Mouse (Mus musculus): ENCODE measurements around the gene Fgfr3.
A peak's percentile ranks its signal among the peaks of the same experiment; 100 is the strongest.

The Fgfr3 gene

DNA sequence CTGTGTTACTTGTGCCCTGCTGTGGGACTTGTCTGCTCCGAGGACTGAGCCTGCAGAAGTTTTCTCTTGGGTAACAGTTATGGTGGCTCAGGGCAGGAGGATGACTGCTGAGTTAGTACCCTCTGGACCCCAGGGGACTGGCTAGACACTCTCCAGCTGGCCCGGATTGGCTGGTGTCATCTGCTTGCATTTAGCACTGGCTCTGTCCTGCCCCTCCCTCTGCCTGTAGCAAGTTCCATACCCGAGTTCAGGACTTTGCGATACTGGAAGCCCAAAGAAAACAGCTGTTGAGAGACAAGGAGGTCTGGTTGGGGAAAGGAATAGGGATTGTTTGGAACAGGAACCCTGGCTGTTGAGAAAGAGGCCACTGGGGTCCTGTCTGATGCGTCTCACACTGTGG lies 9.0 kb downstream of the Fgfr3 start:
- DNase-seq (ENCODE audit: low spot score), result no peak

DNA sequence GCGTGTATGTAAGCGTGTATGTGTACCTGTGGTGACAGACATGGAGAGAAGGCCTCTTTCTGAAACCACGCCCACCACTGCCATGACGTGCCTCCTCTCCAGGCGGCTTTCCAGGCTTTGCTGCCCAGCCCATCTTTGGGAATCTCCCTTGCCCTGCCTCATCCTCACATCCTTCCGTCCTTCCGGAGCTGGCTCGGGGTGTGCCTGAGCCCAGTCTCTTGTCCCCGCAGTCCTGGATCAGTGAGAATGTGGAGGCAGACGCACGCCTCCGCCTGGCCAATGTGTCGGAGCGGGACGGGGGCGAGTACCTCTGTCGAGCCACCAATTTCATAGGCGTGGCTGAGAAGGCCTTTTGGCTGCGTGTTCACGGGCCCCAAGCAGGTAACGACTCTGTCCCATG lies 9.6 kb downstream of the Fgfr3 start:
- no peak for DNase-seq (ENCODE audit: low spot score)

DNA sequence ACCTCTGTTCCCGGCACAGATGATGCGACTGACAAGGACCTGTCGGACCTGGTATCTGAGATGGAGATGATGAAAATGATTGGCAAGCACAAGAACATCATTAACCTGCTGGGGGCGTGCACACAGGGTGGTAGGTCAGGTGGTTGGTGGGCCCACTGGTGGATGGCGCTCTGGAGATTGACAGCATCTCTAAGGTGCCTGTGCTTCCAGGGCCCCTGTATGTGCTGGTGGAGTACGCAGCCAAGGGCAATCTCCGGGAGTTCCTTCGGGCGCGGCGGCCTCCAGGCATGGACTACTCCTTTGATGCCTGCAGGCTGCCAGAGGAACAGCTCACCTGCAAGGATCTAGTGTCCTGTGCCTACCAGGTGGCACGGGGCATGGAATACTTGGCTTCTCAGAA lies 12.4 kb downstream of the Fgfr3 start:
- DNase-seq (ENCODE audit: low spot score), result no peak

DNA sequence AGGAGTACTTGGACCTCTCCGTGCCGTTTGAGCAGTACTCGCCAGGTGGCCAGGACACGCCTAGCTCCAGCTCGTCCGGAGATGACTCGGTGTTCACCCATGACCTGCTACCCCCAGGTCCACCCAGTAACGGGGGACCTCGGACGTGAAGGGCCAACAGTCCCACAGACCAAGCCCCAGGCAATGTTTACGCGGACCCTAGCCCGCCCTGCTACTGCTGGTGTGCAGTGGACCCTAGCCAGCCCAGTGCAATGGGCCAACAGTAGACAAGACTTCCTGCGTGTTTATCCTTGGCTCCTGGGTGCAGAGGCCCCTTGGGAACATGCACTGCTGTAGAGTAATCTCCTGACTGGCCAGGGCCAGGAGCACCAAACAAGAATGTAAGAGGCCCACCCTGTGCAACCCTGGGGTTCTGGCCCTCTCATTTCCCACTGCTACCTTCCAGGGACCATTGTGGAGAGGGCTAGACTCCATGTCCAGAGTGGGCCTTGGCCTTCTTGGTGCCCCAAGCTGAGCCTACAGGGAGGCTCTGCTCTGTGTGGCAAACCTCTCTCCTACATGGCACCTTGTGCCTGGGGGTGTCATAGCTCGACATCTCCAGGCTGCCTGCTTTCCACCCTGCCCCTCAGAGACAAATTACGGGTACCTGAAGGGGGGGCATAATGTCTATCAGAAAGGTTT lies 14.1 kb downstream of the Fgfr3 start:
- DNase-seq (ENCODE audit: low spot score), result no peak

DNA sequence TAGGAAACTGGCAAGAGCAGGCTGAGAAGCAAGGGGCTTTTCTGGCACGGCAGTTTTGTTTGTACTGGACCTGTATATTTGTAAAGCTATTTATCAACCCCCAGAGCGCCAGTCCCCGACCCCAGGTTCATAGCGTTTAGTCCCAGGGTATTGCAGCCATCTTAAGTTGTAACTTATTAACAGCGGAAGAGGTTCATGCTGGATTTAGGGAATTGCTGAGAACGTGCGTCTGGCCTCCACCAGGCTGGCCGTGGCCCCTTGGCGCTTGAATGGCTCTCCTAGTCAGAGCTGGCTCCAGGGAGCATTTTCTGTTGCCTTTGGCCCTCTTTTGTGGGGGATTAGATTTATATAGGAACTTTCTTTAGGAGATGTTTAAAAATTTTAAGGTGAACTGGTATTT lies 14.8 kb downstream of the Fgfr3 start:
- no peak for DNase-seq (ENCODE audit: low spot score)

DNA sequence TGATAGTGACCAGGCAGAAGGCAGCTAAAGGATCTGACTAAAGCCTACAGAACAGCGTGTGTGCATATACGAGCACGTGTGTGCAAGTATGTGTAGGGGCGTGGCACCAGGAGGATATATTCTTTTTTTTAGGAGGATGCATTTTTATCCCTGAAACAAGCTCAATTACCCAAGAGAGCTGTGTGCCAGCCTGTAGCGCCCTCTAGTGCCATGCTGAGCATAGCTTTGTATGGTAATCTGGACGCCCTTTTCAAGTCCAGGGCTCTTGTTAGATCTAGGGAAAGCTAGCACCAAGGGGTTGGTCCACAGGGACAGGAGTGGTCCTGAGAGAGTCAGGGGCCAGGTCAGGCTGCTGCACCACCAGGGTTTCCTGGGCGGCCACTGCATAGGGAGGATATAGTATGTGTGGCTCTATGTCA lies 16.4 kb downstream of the Fgfr3 start:
- DNase-seq (ENCODE audit: low spot score), result no peak

DNA sequence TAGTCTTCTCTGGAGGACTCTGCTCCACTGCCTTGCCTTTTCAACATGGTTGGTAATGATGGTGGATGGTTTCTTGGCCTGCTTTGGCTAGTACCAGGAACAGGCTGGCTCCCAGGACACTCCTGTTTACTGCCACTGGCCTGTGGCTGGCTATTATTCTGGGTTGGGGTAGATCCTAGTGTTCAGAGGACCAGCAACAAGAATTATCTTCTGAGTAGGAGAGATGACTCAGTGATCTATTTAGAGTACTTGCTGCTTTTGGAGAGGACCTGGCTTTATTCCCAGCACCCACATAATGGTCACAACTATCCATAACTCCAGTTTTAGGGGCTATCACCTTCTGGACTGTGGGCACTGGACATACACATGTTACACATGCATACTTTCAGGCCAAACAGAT lies 16.9 kb downstream of the Fgfr3 start:
- no peak for DNase-seq (ENCODE audit: low spot score)

DNA sequence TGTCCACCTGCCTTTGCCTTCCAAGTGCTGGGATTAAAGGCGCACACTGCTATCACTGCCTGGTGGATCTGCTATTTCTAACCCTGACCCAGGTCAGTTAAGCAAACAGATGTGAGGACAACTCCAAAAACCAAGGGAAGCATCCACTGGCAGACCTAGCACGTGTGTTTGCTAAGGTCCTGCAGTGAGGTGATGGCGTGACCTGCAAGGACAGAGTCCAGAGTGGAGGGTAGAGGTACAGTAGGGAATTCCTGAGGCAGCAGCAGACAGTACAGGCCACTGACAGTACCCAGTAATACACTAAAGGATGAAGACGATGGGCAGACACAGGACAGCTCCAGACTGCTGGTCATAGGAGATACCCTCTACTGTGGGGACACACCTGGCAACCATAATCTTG lies 19.1 kb downstream of the Fgfr3 start:
- DNase-seq (ENCODE audit: low spot score), result no peak

DNA sequence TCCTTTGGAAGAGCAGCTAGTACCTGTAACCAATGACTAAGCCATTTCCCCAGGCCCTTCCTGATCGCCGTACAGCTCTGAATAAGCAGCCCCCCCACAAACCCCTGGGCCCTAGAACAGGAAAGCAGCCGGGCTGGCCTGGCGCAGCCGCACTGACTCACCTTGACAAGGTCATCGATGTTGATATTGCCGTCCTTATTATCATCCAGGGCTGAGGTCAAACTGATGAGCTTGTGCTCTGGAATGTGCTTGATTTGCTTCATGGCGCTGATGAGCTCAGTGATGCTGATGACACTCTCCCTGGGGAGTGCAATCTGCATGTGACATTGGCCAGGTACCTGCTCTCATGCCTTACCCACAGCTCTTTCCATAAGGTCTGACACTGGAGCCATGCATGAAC lies 22.0 kb downstream of the Fgfr3 start:
- no peak for DNase-seq (ENCODE audit: low spot score)

DNA sequence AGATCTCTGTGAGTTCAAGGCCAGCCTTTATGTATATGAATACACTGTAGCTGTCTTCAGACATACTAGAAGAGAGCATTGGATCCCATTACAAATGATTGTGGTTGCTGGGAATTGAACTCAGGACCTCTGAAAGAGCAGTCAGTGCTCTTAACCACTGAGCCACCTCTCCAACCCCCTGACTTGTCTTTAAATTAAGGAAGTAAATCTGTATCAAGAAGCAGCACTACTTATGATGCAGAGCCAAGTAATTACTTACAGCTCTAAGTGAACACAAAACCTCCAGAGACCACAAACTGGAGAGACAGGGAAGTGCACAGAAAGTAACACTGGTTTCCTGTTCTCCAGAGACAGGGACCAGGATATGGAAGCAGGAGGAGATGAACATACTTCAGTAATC lies 55.7 kb downstream of the Fgfr3 start:
- no peak for DNase-seq (ENCODE audit: low spot score)

DNA sequence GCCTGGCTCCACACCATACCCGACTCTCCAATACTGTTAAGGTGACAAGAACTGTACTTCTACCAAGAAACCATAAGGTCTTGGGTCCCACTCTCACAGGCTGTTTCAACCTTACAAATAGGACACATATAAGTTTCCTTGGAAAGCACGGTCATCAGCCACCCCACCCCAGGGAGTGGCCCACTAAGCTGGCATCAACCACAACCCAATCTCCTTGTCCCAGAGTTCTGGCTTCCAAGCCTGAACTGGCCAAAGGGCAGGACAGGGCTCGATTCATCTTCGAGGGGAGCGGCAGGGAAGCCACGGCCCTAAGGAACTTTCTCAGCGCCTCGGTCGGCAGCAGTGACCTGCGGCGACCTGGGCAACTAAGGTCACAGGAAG lies 60.5 kb downstream of the Fgfr3 start:
- DNase-seq (ENCODE audit: low spot score), result no peak

DNA sequence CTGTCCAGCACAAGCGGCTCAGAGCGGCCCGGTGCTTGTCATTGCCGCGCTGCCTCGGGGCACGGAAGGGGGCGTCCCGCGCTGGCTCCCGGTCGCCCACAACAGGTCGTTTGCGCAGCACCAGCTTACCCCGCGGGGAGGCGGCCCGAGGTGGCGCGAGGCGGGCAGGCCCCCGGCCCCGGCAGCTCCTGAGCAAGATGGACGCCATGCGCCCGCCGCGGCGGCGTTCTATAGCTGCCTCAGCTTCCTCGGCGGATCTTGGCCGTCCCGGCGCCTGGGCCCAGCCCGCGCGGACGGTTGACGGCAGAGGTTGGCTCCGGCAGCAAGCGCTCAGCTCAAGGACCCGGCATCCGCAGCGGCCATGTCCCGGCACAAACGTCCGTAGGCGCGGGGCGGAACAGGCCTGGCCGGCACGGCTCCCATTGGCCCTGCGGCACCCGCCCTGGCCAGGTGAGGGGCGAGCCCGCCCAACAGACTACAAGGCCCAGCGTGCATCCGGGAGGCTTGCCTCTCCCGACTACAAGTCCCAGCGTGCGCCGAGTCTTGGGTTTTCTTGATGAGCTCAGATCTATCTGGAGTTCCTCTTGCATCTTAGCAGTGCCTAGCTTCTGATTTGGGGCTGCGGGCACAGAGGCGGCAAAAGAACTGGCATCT lies 61.0 kb downstream of the Fgfr3 start, which contains the start of gene Letm1:
Letm1 (minus strand) TSS at position 473 of the 654 bp plus-strand sequence.
- peak; percentile 95 for DNase-seq (ENCODE audit: low spot score)

DNA sequence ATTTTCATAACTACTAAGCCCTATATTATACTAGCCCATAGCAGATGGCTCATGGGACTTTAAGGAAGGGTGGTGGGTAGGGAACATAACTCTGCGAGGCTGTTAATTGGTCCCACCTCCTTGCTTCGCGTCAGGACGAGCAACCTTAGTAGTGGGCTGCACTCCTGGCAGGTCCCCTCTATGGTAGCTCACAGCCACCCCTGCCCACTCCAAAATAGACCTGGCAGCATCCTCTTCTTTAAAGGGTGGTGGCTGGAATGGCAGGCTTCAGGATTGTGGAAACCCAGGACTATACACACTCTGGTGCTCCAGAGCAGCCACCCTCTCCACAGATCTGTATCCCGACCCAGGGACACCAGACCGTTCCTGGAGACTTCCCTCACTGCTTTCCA lies 61.5 kb downstream of the Fgfr3 start:
- DNase-seq (ENCODE audit: low spot score), result no peak
